Mouse (Mus musculus): Measurements from ENCODE around the gene Rhog.

Gene Rhog

GRCm38 (mm10) chr7:102222336-102222735 is 33.5 kb downstream of the Rhog start:
- DNase-seq (ENCODE audit: low spot score in 2 of 2): no peak

- no peak for DNase-seq (ENCODE audit: low spot score in 2 of 2)
Measured at GRCm38 (mm10) chr7:102221899-102222298, 34.0 kb downstream of the Rhog start.

DNA sequence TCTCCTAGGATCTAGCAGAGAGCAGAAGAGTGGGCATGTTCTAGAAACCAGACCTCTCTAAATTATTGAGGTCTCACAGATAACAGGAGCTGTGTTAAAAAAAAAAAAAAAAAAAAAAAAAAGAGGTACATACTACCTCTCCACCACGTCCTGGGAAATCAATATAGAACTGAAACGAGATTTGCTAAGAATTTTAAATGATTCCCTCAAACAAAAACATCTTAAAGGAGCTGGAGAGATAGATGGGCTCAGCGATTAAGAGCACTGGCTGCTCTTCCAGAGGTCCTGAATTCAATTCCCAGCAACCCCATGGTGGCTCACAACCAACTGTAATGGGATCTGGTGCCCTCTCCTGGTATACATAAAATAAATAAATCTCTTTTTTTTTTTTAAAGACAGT is 44.8 kb downstream of the Rhog start:
- DNase-seq (ENCODE audit: low spot score in 2 of 2): no peak

DNA sequence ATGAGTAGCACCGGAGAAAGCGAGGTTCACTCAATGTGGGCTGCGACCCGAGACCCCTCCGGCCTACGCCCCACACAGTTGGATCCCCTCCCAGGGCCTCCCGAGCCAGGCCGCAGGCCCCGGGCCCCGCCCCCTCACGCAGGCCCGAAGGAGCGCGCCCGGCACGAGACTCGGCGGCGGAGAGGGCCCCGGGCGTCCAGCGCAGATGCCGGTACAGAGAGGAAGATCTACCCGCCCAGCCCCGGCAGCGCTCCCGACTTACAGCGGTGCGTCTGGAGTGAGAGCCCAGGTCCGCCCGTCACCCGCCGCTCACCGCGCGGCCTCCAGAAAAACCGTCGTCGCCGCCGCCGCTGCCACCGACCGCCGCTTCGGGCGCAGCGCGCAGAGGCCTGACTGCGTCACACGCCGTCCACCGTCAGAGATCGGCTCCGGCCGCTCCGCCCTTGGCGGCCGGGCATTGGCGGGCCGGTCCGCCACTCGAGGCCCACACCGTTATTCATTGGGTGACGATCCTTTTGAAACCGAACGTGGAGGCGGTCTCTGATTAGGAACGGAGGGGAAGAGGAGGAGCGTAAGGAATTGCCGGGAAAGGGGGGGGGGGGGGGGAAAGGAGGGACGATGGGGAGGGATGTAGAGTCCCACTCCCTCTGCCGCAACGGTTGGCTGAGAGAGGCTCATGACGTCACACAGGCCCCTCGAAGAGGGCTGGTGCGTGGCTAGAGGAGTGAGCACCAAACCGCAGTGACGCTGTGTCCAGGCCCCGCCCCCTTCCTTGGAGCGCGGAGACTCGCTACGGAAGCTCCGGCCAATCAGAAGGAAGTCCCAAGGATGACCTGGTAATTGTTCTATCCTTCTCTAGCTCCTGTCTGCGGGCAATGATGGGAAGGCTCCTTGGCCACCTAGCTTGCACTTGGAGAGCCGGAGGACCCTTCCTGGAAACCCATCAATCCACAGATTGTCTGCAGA is 45.8 kb downstream of the Rhog start, which contains the start of the genes Nup98 and Pgap2:
Nup98 (minus strand) TSS at position 421 of the 966 bp plus-strand sequence.
Pgap2 (plus strand) TSS at position 453 of the 966 bp plus-strand sequence.
- peak; percentile 99 for DNase-seq (ENCODE audit: low spot score in 2 of 2)

GRCm38 (mm10) chr7:102208806-102209363 is 47.0 kb downstream of the Rhog start:
- no peak for DNase-seq (ENCODE audit: low spot score in 2 of 2)

DNA sequence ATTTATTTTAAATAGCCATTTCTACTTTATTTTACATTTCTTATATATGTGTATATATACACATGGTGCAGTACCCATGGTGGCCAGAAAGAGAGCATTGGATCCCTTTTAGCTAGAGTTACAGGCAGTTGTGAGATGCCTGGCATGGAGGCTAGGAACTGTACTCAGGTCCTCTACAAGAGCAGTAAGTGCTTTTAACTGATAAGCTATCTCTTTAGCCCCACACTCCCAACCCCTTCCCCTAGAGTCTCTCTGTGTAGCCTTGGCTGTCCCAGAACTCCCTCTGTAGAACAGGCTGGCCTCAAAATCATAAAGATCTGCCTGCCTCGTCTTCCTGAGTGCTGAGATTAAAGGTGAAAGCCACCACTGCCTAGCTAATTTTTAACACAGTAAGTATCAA is 50.2 kb downstream of the Rhog start:
- DNase-seq (ENCODE audit: low spot score in 2 of 2): no peak

DNA sequence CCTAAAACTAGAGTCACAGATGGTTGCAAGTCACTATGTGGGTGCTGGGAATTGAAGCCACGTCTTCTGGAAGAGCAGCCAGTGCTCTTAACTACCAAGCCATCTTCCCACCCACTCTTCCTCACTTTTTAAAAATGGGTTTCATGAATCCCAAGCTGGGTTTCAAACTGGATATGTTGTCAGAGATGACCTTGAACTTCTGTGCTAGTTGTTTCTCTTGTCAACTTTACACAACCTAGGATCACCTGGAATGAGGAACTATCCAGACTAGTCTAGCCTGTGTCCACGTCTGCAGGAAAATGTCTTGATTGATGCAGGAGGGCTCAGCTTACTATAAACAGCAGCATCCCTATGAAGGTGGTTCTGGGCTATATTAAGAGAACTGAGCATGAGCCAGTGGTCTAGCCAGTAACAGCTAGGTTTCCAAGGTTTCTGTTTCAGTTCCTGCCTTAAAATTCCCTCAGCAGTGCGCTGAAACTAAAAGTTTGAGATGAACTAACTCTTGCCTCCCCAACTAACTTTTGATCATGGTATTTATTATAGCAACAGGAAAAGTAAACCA is 51.5 kb downstream of the Rhog start:
- DNase-seq (ENCODE audit: low spot score in 2 of 2): no peak

DNA sequence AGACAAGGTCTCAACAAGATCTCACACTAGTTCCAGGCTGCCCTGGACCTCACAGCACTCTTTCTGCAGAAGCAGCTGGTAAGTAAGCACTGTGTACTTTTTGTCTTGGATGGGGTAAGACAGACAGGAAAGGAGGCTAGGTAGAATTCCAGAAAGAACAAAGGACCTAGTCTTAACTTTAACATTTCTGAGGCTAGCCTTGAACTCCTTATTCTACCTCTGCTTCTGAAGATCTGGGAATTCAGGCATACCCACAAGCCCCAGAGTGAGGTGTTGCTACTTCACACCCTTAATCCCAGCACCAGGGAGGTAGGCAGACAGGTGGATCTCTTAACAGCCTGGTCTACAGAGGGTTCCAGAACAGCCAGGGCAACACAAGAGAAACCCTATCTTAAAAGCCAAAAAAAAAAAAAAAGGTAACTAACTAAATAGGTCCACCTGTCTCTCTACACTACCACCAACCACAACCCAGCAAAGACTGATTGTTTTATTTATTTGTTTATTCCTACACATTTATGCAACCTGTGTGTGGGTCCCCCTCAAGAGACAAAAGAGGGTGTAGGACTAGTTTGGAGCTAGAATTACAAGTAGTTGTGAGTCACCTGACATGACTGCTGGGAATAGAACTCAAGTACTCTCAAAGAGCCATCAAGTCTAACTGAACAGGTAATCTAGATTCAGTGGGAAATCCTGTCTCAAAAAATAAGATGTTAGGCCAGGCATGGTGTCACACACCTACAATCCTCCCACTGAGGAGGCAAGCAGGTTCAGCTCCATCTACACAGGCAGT is 54.7 kb downstream of the Rhog start:
- no peak for DNase-seq (ENCODE audit: low spot score in 2 of 2)

GRCm38 (mm10) chr7:102200576-102200975 is 55.3 kb downstream of the Rhog start:
- no peak for DNase-seq (ENCODE audit: low spot score in 2 of 2)

DNA sequence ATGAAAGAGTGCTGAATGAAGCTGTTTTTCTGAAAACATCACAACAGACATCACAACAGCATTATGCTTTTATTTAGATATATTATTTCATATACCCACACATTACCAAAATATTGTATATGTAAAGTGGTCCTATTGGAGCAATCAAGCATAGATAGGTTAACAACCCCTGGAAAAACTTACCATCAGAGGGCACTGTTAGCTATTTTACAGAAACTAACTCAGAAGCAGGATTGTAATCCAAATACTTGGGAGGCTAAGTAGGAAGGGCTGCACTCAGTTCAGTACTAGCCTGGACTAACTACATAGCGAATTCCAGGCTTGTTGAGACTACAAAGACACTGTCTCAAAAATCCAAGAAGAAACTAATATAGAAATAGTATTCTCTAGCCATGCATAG is 63.5 kb downstream of the Rhog start:
- DNase-seq (ENCODE audit: low spot score in 2 of 2): no peak

Measured in frontal cortex, postnatal 10 days (tissue).